Mouse (Mus musculus): ENCODE measurements around the gene Vmn1r214. TPM values are rescaled to one million over a fixed set of nuclear protein-coding genes. Genes with fewer than 3 reads are reported as not detected.

Vmn1r214 gene
- polyA plus RNA-seq, 1 experiment from 2014 or later: not detected

Other genes starting within 250 kb of the Vmn1r214 start
- gene Vmn1r209, start 220.7 kb upstream of the Vmn1r214 start, polyA plus RNA-seq (2015; fragmentation: Nextera tagmentation; extraction: Ambion mirVana): not detected in 2 replicates
- gene Vmn1r210, start 199.1 kb upstream of the Vmn1r214 start, polyA plus RNA-seq (2015; fragmentation: Nextera tagmentation; extraction: Ambion mirVana): not detected in 2 replicates
- not detected in 2 replicates for gene Vmn1r211, start 172.9 kb upstream of the Vmn1r214 start, polyA plus RNA-seq (2015; fragmentation: Nextera tagmentation; extraction: Ambion mirVana)
- not detected in 2 replicates for gene Vmn1r212, start 146.2 kb upstream of the Vmn1r214 start, polyA plus RNA-seq (2015; fragmentation: Nextera tagmentation; extraction: Ambion mirVana)
- not detected in 2 replicates for gene Vmn1r213, start 22.8 kb upstream of the Vmn1r214 start, polyA plus RNA-seq (2015; fragmentation: Nextera tagmentation; extraction: Ambion mirVana)
- not detected in 2 replicates for gene Vmn1r215, start 37.6 kb downstream of the Vmn1r214 start, polyA plus RNA-seq (2015; fragmentation: Nextera tagmentation; extraction: Ambion mirVana)
- not detected in 2 replicates for gene Vmn1r217, start 87.8 kb downstream of the Vmn1r214 start, polyA plus RNA-seq (2015; fragmentation: Nextera tagmentation; extraction: Ambion mirVana)
- not detected in 2 replicates for gene Vmn1r218, start 102.7 kb downstream of the Vmn1r214 start, polyA plus RNA-seq (2015; fragmentation: Nextera tagmentation; extraction: Ambion mirVana)
- not detected in 2 replicates for gene Vmn1r219, start 128.9 kb downstream of the Vmn1r214 start, polyA plus RNA-seq (2015; fragmentation: Nextera tagmentation; extraction: Ambion mirVana)
- not detected in 2 replicates for gene Vmn1r220, start 157.6 kb downstream of the Vmn1r214 start, polyA plus RNA-seq (2015; fragmentation: Nextera tagmentation; extraction: Ambion mirVana)
- gene Vmn1r221, start 183.7 kb downstream of the Vmn1r214 start, polyA plus RNA-seq (2015; fragmentation: Nextera tagmentation; extraction: Ambion mirVana): not detected in 2 replicates
- gene Vmn1r222, start 205.5 kb downstream of the Vmn1r214 start, polyA plus RNA-seq (2015; fragmentation: Nextera tagmentation; extraction: Ambion mirVana): not detected in 2 replicates
- gene Vmn1r223, start 216.7 kb downstream of the Vmn1r214 start, polyA plus RNA-seq (2015; fragmentation: Nextera tagmentation; extraction: Ambion mirVana): not detected in 2 replicates

Data from heart, embryonic 15.5 days (tissue).